Mouse (Mus musculus) ES-E14 (cell line): ENCODE measurements around the gene Sipa1l3.

ENCODE experiments used
- CHD2 ChIP-seq: IDR thresholded peaks from 2 replicates; pipeline ENCODE4 v1.6.1; 2014; ENCODE audit warnings: mild to moderate bottlenecking, low read depth, low read length, inconsistent platforms
- MAFK ChIP-seq: IDR thresholded peaks from 2 replicates; pipeline ENCODE4 v1.6.1; 2014; ENCODE audit warnings: mild to moderate bottlenecking, low read depth, low read length, inconsistent platforms; ENCODE audit not compliant: insufficient read depth
- ZC3H11A ChIP-seq: IDR thresholded peaks from 2 replicates; pipeline ENCODE4 v1.6.1; 2012; ENCODE audit warnings: low read depth, mild to moderate bottlenecking, inconsistent platforms, low read length, borderline replicate concordance
- ZNF384 ChIP-seq: IDR thresholded peaks from 2 replicates; pipeline ENCODE4 v1.6.1; 2012; ENCODE audit warnings: low read depth, low read length, inconsistent platforms

DNA sequence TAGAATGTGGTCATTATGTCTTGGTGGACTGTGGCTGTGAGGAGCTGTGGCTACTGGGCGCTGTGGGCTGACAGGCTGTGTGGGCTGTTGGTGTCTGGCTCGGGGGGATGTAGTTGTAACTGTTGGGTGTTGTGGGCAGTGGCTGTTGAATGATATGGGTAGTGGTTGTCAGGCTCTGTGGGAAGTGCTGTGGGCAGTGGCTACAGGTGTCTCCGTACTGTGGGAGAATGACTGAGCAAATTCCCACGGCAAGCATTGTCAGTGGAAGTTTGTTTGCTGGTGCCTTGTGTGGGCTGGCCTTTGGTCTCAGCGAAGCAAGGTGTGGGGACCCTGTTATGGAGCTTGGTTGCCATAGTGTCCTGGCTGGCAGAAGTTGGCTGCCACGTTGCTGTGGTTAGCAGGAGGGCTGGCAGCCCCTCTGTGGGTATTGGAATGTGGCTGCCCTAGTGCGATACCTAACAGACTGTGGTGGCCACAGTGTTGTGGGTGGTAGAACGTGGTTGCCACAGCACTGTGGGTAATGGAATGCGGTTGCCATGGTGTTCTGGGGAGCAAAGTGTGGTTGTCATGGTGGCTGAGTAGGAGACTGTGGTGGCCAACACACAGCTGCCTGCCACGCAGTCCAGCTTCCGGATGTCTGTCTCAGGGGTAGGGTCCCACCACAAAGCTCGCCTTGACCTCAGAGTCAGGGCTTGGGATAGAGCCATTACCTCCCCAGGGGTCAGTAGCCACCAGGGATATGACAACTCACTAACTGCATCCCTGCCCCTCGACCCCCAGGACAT lies 203.4 kb downstream of the Sipa1l3 start:
- TF ChIP-seq CHD2 = no peak
- no peak for TF ChIP-seq MAFK
- TF ChIP-seq ZC3H11A = no peak
- no peak for TF ChIP-seq ZNF384
